Mouse (Mus musculus) Patski (cell line): ENCODE measurements around the gene Gm9507. TPM values are rescaled to one million over a fixed set of nuclear protein-coding genes. Genes with fewer than 3 reads are reported as not detected.
"Not testable (repeated sequence)": the region's sequence is repeated elsewhere in the genome, so short reads cannot be mapped to it uniquely, and the experiment has no call there.

Experiments
- ATAC-seq: fragments of 100-300 bp; one replicate; pipeline ENCODE4 v1.8.0; 2021
- CTCF ChIA-PET: fragments of 350-600 bp; sonication (Branson Sonifier 250); formaldehyde crosslinking; loops from one replicate; lab custom pipeline; 2022; ENCODE audit warnings: inconsistent platforms; lab: Charles Lee
- POLR2A ChIA-PET: fragments of 350-600 bp; sonication (Branson Sonifier 250); formaldehyde crosslinking; loops from one replicate; lab custom pipeline; 2022; ENCODE audit warnings: antibody characterized with exemption, inconsistent platforms; lab: Charles Lee
- DNase-seq: peaks from one replicate; pipeline ENCODE4 v3.0.0-alpha.2; 2011; ENCODE audit warnings: low read depth, low spot score
- H3K27me3 ChIP-seq: fragments of 371-371 bp; one replicate; pipeline ENCODE4 v1.5.1; 2021
- CTCF ChIP-seq: fragments of 100-300 bp; IDR thresholded peaks from one replicate; pipeline ENCODE4 v1.5.1; 2021
- in situ Hi-C: fragments of 300-500 bp; cut with MboI; formaldehyde crosslinking; loops from 3 replicates; pipeline ENCODE4 v1.11.1; 2018; ENCODE audit warnings: low pct_unique_long_range_greater_than_20kb, mixed read lengths
- polyA plus RNA-seq: library from polyadenylated mRNA; unstranded; gene quantifications from one replicate; pipeline ENCODE4 v1.2.3, GENCODE M21; 2021

Gm9507 gene
- polyA plus RNA-seq, 1 experiment from 2014 or later: not detected

DNA sequence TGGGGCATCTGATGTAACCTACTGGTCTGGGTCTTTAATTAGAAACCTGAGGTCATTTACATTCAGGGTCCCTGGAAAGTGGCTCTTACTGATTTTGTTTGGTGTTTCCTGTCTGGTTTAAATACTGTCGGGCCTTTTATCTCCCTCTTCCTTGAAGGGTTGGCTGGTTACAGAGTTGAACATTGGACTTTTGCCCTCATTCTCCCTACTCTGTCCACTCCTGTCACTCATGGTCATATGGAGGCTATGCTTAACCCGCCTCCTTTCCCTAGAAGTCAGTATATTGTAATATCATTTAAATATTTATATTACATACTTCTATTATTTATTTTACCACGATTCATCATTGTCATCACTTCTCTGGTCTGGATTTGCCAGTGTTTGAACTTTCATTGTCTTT, 7.5 kb downstream of the Gm9507 start:
- TF ChIP-seq CTCF: no peak
- ChIA-PET POLR2A (no interaction called here), CTCF (no interaction called here)
- no peak for ATAC-seq
- DNase-seq: no peak
- H3K27me3 ChIP-seq: peaks cover 18% of the 10 kb centered on the region
- in situ Hi-C loops: no loop called here

DNA sequence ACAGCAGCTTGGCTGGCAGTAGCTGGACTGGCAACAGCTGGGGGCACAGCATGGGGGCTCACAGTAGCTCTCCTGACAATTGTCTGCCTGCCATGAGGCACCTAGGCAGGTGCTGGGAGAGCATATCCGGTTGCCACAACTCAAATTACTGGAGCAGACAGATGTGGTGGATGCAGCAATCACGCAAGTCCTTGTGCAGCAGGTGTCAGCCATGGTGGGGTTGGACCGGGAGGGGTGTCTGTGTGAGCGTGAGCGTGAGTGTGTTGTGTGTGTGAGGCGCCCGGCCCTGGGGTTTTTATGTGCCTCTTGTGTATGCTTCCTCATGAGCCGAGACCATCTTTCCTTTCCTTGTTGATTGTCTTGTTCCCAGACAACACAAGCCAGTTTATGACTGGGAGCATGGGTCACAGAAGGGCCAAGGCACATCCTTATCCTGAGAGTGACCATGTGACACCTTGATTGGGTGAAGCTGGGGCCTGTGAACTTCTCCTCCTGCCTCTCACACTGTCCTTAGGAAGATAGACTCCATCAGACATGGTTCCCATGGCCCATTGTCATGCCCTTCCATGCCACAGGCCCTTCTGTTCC, 12.6 kb downstream of the Gm9507 start, which contains the start of gene Gm19668:
Gm19668 (minus strand) TSS at position 213 of the 588 bp plus-strand sequence.
- ChIA-PET CTCF (no interaction called here), POLR2A (no interaction called here)
- in situ Hi-C loops: no loop called here
- ATAC-seq (no peak), DNase-seq (no peak)
- H3K27me3 ChIP-seq: peaks cover 25% of the 10 kb centered on the region
- TF ChIP-seq CTCF: no peak

GRCm38 (mm10) chr10:77798164-77798920, 13.3 kb downstream of the Gm9507 start:
- DNase-seq, POLR2A ChIA-PET, ATAC-seq, in situ Hi-C loops, CTCF ChIA-PET: not testable (repeated sequence)
- H3K27me3 ChIP-seq: peaks cover 25% of the 10 kb centered on the region

DNA sequence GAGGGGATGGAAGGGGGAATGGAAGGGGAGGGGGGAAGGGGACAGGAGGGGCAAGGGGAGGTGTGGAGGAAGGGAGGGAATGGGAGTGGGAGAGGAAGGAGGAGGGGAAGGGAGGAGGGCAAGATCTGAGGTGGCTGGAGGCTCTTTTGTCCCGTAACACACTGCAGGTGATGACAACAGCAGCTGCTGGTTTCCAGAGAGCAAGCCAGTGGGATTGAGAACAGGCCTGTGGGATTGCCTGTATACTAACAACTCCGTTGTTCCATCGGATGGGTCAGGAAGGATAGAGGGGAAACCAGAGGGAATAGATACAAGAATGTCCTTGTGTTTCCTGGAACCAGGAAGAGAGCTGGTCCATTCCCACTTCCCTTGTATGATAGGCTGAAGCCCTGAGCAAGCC, 14.0 kb downstream of the Gm9507 start:
- ChIA-PET CTCF (no interaction called here), POLR2A (no interaction called here)
- no peak for TF ChIP-seq CTCF
- ATAC-seq (no peak), DNase-seq (no peak)
- peaks cover 25% of the 10 kb centered on the region for H3K27me3 ChIP-seq
- in situ Hi-C loops: no loop called here

GRCm38 (mm10) chr10:77794976-77795375, 16.7 kb downstream of the Gm9507 start, which contains the start of gene Gm9639:
Gene Gm9639, minus strand, starts transcription at chr10:77795076.
- DNase-seq (no peak), ATAC-seq (no peak)
- in situ Hi-C loops: no loop called here
- peaks cover 12% of the 10 kb centered on the region for H3K27me3 ChIP-seq
- ChIA-PET POLR2A (no interaction called here), CTCF (no interaction called here)
- TF ChIP-seq CTCF: no peak

DNA sequence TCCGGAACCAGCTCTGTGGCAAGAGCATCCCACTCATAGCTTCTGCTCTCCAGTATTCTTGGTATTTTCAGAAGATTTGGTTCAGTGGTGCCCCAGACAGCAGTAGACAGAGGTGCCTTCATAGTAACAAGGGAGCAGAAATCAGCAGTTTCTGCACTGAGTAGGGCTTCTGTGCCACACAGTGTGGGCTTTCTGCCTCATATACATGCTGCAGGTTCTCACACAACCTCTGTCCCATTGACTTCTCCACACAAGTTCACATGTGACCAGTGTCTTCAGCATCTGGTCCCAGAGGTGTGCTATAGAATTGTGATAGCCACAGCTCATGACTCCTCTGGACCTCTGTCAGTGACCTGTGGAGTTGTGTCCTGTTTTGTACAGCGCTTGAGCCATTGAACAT, 23.0 kb downstream of the Gm9507 start:
- ChIA-PET POLR2A (no interaction called here), CTCF (no interaction called here)
- no peaks in the 10 kb centered on the region for H3K27me3 ChIP-seq
- TF ChIP-seq CTCF: no peak
- DNase-seq (no peak), ATAC-seq (no peak)
- in situ Hi-C loops: no loop called here

DNA sequence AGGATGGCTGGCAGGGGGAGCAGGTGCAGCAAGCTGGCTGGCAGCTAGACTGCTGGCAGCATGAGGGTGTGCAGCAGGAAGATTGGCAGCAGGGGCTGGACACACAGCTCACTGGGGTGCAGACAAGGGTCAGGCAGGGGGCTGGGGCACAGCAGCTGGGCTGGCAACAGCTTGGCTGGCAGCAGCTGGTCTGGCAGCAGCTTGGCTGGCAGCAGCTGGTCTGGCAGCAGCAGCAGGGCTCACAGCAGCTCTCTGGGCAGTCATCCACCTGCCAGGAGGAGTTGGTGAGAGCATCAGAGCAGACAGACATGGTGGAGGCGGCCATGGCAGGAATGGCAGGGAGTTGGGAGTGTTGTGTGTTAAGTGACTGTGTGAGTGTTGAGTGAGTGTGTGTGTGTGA, 23.8 kb downstream of the Gm9507 start, which contains the start of gene Gm7137:
Gm7137 (minus strand) TSS at position 325 of the 400 bp plus-strand sequence.
- POLR2A ChIA-PET, CTCF ChIA-PET, DNase-seq, H3K27me3 ChIP-seq, ATAC-seq, in situ Hi-C loops: not testable (repeated sequence)

DNA sequence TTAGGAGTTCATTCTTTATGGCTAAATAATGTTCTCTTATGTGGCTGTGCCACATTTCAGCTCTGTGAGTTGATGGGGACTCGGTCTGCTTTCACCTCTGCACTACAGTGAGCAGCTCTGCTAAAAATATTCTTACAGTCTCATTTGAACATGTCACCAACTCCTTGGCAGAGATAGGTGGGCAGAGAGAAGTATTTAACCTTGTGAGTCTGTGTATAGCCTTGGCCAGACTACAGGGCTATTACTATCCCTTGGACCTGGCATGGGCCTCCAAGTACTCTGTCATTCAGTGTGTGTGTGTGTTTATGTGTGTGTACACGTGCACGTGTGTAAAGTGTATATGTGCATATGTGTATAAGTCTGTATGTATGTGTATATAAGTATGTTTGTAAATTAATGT, 28.2 kb downstream of the Gm9507 start:
- CTCF ChIA-PET, DNase-seq, ATAC-seq, H3K27me3 ChIP-seq, POLR2A ChIA-PET, in situ Hi-C loops: not testable (repeated sequence)

GRCm38 (mm10) chr10:77782442-77782841, 29.2 kb downstream of the Gm9507 start, which contains the start of gene Gm3250:
Gene Gm3250, minus strand, starts transcription at chr10:77782542.
- POLR2A ChIA-PET, H3K27me3 ChIP-seq, DNase-seq, in situ Hi-C loops, ATAC-seq, CTCF ChIA-PET: not testable (repeated sequence)

DNA sequence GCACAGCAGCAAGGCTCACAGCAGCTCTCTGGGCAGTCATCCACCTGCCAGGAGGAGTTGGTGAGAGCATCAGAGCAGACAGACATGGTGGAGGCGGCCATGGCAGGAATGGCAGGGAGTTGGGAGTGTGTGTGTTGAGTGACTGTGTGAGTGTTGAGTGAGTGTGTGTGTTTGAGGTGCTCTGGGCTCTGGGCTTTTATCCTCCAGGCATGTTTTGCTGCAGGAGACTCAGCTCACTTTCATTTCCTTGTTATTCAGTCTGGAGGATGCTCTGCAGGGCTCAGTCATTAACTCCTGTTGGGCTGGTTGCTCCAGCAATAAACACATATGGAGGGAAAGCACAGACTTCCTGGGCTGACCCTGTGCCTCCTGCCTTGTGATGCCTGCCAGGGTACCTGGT, 34.8 kb downstream of the Gm9507 start, which contains the start of gene Gm7138:
Gm7138 (minus strand) TSS at position 101 of the 400 bp plus-strand sequence.
- DNase-seq, in situ Hi-C loops, H3K27me3 ChIP-seq, ATAC-seq, CTCF ChIA-PET, POLR2A ChIA-PET: not testable (repeated sequence)

GRCm38 (mm10) chr10:77772142-77772541, 39.5 kb downstream of the Gm9507 start:
- ATAC-seq, H3K27me3 ChIP-seq, POLR2A ChIA-PET, DNase-seq, CTCF ChIA-PET, in situ Hi-C loops: not testable (repeated sequence)

- CTCF ChIA-PET, DNase-seq, in situ Hi-C loops, H3K27me3 ChIP-seq, POLR2A ChIA-PET, ATAC-seq: not testable (repeated sequence)
Measured at GRCm38 (mm10) chr10:77771225-77771624, 40.4 kb downstream of the Gm9507 start, which contains the start of gene Gm3238. Gene Gm3238, minus strand, starts transcription at chr10:77771325.
